Mouse (Mus musculus) kidney, embryonic 16.5 days (tissue): Measurements from ENCODE around the gene Ddx23. TPM values are rescaled to one million over a fixed set of nuclear protein-coding genes. Genes with fewer than 3 reads are reported as not detected.

Source experiments
- ATAC-seq: fragments of 200-750 bp; cut with Nextera tagmentation; 2 replicates; pipeline ENCODE4 v1.8.0; 2017; ENCODE audit warnings: moderate TSS enrichment; ENCODE audit not compliant: low FRiP score, low TSS enrichment
- H3K27ac ChIP-seq: fragments of 300-500 bp; sonication (generic); 2 replicates; pipeline ENCODE4 v1.5.1; 2014; ENCODE audit warnings: low read length
- H3K27me3 ChIP-seq: fragments of 300-500 bp; sonication (generic); 2 replicates; pipeline ENCODE4 v1.6.1; 2014; ENCODE audit warnings: low read length, control low read depth, mixed read lengths; ENCODE audit not compliant: insufficient read depth
- H3K36me3 ChIP-seq: fragments of 300-500 bp; sonication (generic); 2 replicates; pipeline ENCODE4 v1.6.1; 2014; ENCODE audit warnings: low read length, control low read depth, mixed read lengths; ENCODE audit not compliant: insufficient read depth
- H3K4me1 ChIP-seq: fragments of 300-500 bp; sonication (generic); 2 replicates; pipeline ENCODE4 v1.6.1; 2014; ENCODE audit warnings: low read length, control low read depth, mixed read lengths; ENCODE audit not compliant: insufficient read depth
- H3K4me2 ChIP-seq: fragments of 300-500 bp; sonication (generic); replicated peaks from 2 replicates; pipeline ENCODE4 v1.6.1; 2014; ENCODE audit warnings: low read depth, low read length
- H3K4me3 ChIP-seq: fragments of 300-500 bp; sonication (generic); 2 replicates; pipeline ENCODE4 v1.5.1; 2014; ENCODE audit warnings: mild to moderate bottlenecking, low read length
- H3K9ac ChIP-seq: fragments of 300-500 bp; sonication (generic); replicated peaks from 2 replicates; pipeline ENCODE4 v1.6.1; 2014; ENCODE audit warnings: low read length
- H3K9me3 ChIP-seq: fragments of 300-500 bp; sonication (generic); 2 replicates; pipeline ENCODE4 v1.6.1; 2016; ENCODE audit warnings: low read length, control low read depth
- WGBS: fragments of 180-500 bp; shearing (Covaris S2); extraction: QIAGEN DNeasy Blood & Tissue Kit; methylation state at CpG from one replicate; pipeline ENCODE4 v1.1.7; 2014; 5-methylcytosine and 5-hydroxymethylcytosine counted together
- polyA plus RNA-seq: library from polyadenylated mRNA; unstranded; fragments of >200 nt; fragmentation: Nextera tagmentation; extraction: Ambion mirVana; gene quantifications from 2 replicates; pipeline ENCODE4 v1.2.1, GENCODE M21; 2015

Ddx23 gene
- polyA plus RNA-seq, 1 experiment from 2014 or later: 19.0 TPM

DNA sequence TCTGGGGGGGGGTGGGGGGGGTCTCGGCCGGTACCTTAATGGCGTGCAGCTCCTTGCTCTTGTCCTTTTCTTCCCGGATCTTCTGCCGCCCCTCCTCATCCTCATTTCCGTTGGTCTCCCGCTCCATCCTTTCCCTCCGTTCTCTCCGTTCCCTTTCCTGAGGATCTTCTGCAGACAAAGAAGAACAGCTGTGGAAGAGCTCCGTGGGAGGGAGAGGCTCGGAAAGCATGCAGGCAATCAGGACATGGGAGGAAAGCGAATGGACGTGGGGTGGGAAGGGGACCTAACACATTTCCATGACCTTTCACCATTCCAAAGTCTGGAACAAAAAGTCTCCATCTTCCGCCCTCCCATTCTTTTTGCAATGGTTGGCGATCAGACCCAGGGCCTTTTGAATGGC, 11.3 kb downstream of the Ddx23 start:
- ATAC-seq: no peak
- Histone ChIP-seq H3K9ac (no peak overlapping the region), H3K27ac (no peak overlapping the region), H3K4me2 (no peak overlapping the region), H3K27me3 (no peaks in the 10 kb centered on the region), H3K9me3 (no peaks in the 10 kb centered on the region), H3K36me3 (peaks cover 97% of the 10 kb centered on the region), H3K4me3 (no peak overlapping the region), H3K4me1 (no peaks in the 10 kb centered on the region)
- 84% methylated on average over 15 of the region's 15 CpGs for WGBS

DNA sequence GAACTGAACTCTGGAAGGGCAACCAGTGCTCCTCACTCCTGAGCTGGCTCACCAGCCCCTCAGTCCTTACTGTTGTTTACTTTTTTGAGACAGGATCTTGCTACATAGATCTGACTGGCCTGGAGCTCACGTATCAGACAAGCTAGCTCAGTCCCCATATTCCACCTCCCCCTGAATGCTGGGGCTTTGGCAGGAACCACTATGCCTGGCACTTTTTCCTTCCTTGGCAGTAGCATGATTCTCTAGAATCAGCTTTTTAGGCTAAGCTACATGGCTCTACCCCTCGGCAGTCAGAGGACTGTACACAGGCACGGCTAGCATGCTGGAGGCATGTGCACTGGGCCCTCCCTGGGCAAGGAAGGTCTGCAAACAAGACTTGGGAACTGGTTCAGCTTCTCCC, 14.6 kb downstream of the Ddx23 start:
- H3K27ac ChIP-seq: no peak overlapping the region
- no peak for ATAC-seq
- 93% methylated on average over 3 of the region's 3 CpGs for WGBS

DNA sequence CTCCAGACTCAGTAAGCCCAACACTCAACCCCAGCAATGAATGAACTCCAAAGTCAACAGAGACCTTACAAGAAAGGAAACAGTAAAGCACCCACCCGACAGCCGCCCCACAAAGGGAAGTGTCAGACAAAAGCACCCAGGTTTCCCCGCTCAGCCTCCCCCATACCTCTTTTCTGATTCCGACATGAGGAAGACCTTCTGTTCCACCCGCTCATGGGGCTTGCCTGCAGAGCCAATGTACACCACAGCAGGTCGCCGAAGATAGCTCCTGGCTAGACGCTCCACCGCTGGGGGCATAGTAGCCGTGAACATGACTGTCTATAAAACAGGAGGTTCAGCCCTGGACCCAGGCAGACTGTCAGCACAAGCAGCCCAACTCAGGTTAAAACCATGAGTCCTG, 15.4 kb downstream of the Ddx23 start:
- Histone ChIP-seq H3K4me2 (no peak overlapping the region), H3K9ac (no peak overlapping the region), H3K27ac (no peak overlapping the region), H3K27me3 (no peaks in the 10 kb centered on the region), H3K4me3 (no peak overlapping the region), H3K36me3 (peaks cover 97% of the 10 kb centered on the region), H3K4me1 (no peaks in the 10 kb centered on the region), H3K9me3 (no peaks in the 10 kb centered on the region)
- no peak for ATAC-seq
- WGBS: 88% methylated on average over 10 of the region's 10 CpGs

More for the DNA sequence above, 14.6 kb downstream of the Ddx23 start:
- Histone ChIP-seq H3K9me3 (no peaks in the 10 kb centered on the region), H3K4me3 (no peak overlapping the region), H3K36me3 (peaks cover 97% of the 10 kb centered on the region), H3K4me1 (no peaks in the 10 kb centered on the region), H3K27me3 (no peaks in the 10 kb centered on the region), H3K4me2 (no peak overlapping the region), H3K9ac (no peak overlapping the region)

- no peaks in the 10 kb centered on the region for H3K9me3 ChIP-seq
- ATAC-seq: no peak
Measured at GRCm38 (mm10) chr15:98646737-98647136, 16.0 kb downstream of the Ddx23 start.

GRCm38 (mm10) chr15:98645057-98646026, 17.4 kb downstream of the Ddx23 start:
- 87% methylated on average over 24 of the region's 24 CpGs for WGBS
- Histone ChIP-seq H3K27ac (no peak overlapping the region), H3K4me2 (no peak overlapping the region), H3K9me3 (no peaks in the 10 kb centered on the region), H3K4me3 (no peak overlapping the region), H3K9ac (no peak overlapping the region), H3K27me3 (no peaks in the 10 kb centered on the region), H3K4me1 (no peaks in the 10 kb centered on the region), H3K36me3 (peaks cover 91% of the 10 kb centered on the region)
- ATAC-seq: no peak

More at GRCm38 (mm10) chr15:98646737-98647136, 16.0 kb downstream of the Ddx23 start:
- no peak overlapping the region for H3K9ac ChIP-seq
- peaks cover 97% of the 10 kb centered on the region for H3K36me3 ChIP-seq
- no peak overlapping the region for H3K4me2 ChIP-seq
- 80% methylated on average over 8 of the region's 8 CpGs for WGBS
- H3K4me3 ChIP-seq: no peak overlapping the region
- no peaks in the 10 kb centered on the region for H3K27me3 ChIP-seq
- H3K27ac ChIP-seq: no peak overlapping the region
- H3K4me1 ChIP-seq: no peaks in the 10 kb centered on the region

- Histone ChIP-seq H3K36me3 (peaks cover 84% of the 10 kb centered on the region), H3K9ac (no peak overlapping the region), H3K4me1 (no peaks in the 10 kb centered on the region), H3K27ac (no peak overlapping the region), H3K4me3 (no peak overlapping the region), H3K4me2 (no peak overlapping the region), H3K27me3 (no peaks in the 10 kb centered on the region), H3K9me3 (no peaks in the 10 kb centered on the region)
- 83% methylated on average over 12 of the region's 12 CpGs for WGBS
- ATAC-seq: no peak
Measured at GRCm38 (mm10) chr15:98644406-98644805, 18.3 kb downstream of the Ddx23 start.

GRCm38 (mm10) chr15:98640157-98640556, 22.5 kb downstream of the Ddx23 start:
- Histone ChIP-seq H3K9me3 (no peaks in the 10 kb centered on the region), H3K4me3 (no peak overlapping the region), H3K27me3 (no peaks in the 10 kb centered on the region; the same call in 1 of the 2 replicates), H3K4me1 (peaks cover 15% of the 10 kb centered on the region), H3K4me2 (no peak overlapping the region), H3K27ac (no peak overlapping the region), H3K36me3 (peaks cover 42% of the 10 kb centered on the region), H3K9ac (no peak overlapping the region)
- 0 out of 2 replicates have a peak, but pooled peaks have one; percentile 25 for ATAC-seq
- WGBS: 35% methylated on average over 8 of the region's 8 CpGs

DNA sequence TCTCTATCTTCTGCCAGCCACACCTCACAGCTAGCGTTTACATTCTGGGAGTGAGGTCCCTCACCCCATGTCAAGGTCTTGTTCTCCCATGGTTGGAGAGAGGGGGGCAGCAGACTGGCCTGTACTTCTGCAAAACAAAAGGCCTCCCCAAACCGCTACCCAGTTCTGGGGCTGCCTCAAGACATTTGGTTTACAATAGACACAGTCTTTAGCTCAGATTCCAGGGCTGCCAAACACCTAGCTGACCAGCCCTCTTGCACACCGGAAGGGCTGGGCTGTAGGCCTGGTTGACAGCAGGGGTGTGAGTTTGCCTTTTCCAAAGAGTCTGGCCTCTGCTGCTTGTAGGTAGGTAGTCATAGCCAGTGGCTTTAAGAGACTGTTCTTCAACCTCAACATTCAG, 25.5 kb downstream of the Ddx23 start:
- Histone ChIP-seq H3K4me1 (peaks cover 34% of the 10 kb centered on the region), H3K9me3 (no peaks in the 10 kb centered on the region), H3K27me3 (peaks cover 8% of the 10 kb centered on the region), H3K36me3 (peaks cover 15% of the 10 kb centered on the region; the same call in 1 of the 2 replicates), H3K27ac (no peak overlapping the region), H3K4me3 (no peak overlapping the region), H3K4me2 (no peak overlapping the region), H3K9ac (no peak overlapping the region)
- ATAC-seq: no peak
- 59% methylated on average over 3 of the region's 3 CpGs for WGBS

DNA sequence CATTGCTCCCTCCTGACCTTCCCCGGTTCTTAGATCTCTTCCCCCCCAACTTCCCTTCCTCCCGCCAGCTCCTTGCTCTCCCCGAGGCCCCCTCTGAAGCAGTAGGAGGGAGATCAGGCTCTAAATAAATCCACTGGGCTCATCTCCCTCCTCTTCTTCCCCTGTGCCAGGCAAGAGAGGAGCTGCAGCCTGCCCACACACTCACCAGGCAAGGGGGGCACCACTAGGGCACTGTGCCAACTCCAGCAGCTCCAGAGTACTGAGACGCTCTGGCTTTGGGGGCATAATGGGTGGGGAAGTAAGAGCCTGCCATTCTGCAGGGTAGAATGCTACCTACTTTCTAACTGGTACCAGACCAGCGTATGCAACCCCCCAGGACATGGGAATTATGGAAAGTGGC, 26.2 kb downstream of the Ddx23 start:
- no peaks in the 10 kb centered on the region for H3K9me3 ChIP-seq
- WGBS: 46% methylated on average over 5 of the region's 5 CpGs
- H3K27ac ChIP-seq: no peak overlapping the region
- no peak overlapping the region for H3K4me3 ChIP-seq
- peaks cover 41% of the 10 kb centered on the region for H3K4me1 ChIP-seq
- ATAC-seq: no peak
- no peak overlapping the region for H3K9ac ChIP-seq
- H3K4me2 ChIP-seq: peak overlapping the region; percentile 99
- peaks cover 9% of the 10 kb centered on the region for H3K27me3 ChIP-seq
- 0 out of 2 replicates have a peak, but pooled peaks cover 9% of the 10 kb centered on the region for H3K36me3 ChIP-seq

DNA sequence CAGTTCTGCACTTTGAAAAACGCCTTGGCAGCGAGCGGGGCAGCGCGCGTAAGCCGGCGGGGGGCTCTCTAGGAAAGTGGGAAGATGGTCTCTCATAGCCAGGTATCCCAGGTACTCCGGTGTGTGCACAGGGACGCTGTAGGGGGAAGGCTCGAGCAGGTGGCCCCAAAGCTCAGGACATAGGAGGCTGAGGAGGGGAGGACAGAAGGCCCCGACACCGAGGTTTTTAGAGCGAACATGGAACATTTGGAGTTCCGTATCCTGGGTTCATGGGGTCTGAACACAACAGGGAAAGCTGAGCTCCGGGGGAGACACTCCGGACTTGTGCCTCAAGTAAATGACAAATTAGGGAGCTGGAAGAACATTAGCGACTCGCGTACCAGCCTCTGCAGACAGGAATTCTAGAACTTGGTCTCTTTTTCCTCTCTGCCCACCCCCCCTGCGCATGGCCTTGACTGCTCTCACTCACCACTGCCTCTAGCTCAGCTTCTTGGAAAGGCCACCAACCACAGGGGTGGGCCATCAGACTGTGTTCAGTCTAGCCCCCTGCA, 27.3 kb downstream of the Ddx23 start:
- no peak for ATAC-seq
- Histone ChIP-seq H3K4me3 (peak overlapping the region; percentile 86), H3K9ac (peak overlapping the region; percentile 89), H3K36me3 (0 out of 2 replicates have a peak, but pooled peaks cover 3% of the 10 kb centered on the region), H3K9me3 (no peaks in the 10 kb centered on the region), H3K4me1 (peaks cover 52% of the 10 kb centered on the region), H3K27ac (no peak overlapping the region; the same call in 1 of the 2 replicates), H3K27me3 (peaks cover 17% of the 10 kb centered on the region), H3K4me2 (peak overlapping the region; percentile 99)
- 3% methylated on average over 21 of the region's 21 CpGs for WGBS
